In genomic region chr7:132803336-132803735, GRCm38 (mm10) we compare ENCODE assay signal across 10 mouse cellular contexts. TPM values are rescaled to one million over a fixed set of nuclear protein-coding genes. Genes with fewer than 3 reads are reported as not detected.
DNase-seq lines count a peak whose midpoint lies in the region; ATAC-seq and TF ChIP-seq lines count a peak whose summit lies in the region.
"Had no signal": no experiment of that assay in that cellular context is flagged by ENCODE, and none has a peak within 500 bp of the region (broad histone marks: within the 10 kb centered on the region; RNA-seq: fewer than 3 reads in every experiment).

No protein-coding gene starts in this region.

- H3K27me3 ChIP-seq in heart, embryonic 11.5 days (ENCODE audit: control insufficient read depth, insufficient read depth, low read length) = no peaks in the 10 kb centered on the region
- no peaks in the 10 kb centered on the region for H3K27me3 ChIP-seq in cerebellum, adult 2 months (ENCODE audit: control insufficient read depth, insufficient read depth, low read length)
- H3K27me3 ChIP-seq in liver, embryonic 14.5 days (ENCODE audit: control insufficient read depth, insufficient read depth, low read length) = no peaks in the 10 kb centered on the region
- H3K27me3 ChIP-seq: embryonic facial prominence, embryonic 15.5 days; hindbrain, embryonic 15.5 days had no signal

- no peak for DNase-seq in heart, postnatal 4 days
- peak in 1 of 2 experiments; percentile 42 for DNase-seq in cerebellum, adult 2 months
- no peak for DNase-seq in liver, embryonic 14.5 days (ENCODE audit: low read depth in 3 of 3, low spot score in 3 of 3)
- no peak for DNase-seq in B cell, adult 2 months
- DNase-seq: lung, postnatal 14 days had no signal

- no peak for TF ChIP-seq CTCF in bone marrow, adult 2 months (IDR thresholded peaks at IDR 0.05; ENCODE audit: control insufficient read depth, insufficient read depth, low read length)
- TF ChIP-seq CTCF in cerebellum, adult 2 months (IDR thresholded peaks at IDR 0.05; ENCODE audit: borderline replicate concordance, insufficient read depth, low read depth, low read length) = no peak
- TF ChIP-seq CTCF in liver, embryonic 14.5 days (IDR thresholded peaks at IDR 0.05; ENCODE audit: low read depth) = no peak

- no peaks in the 10 kb centered on the region for H3K36me3 ChIP-seq in heart, embryonic 11.5 days (ENCODE audit: control insufficient read depth, insufficient read depth, low read length)
- no peaks in the 10 kb centered on the region for H3K36me3 ChIP-seq in liver, embryonic 14.5 days (replicated peaks; ENCODE audit: control insufficient read depth, insufficient read depth, low read depth)
- H3K36me3 ChIP-seq: embryonic facial prominence, embryonic 15.5 days; hindbrain, embryonic 15.5 days had no signal

- no peak overlapping the region for H3K9ac ChIP-seq in heart, embryonic 11.5 days (ENCODE audit: low read depth, low read length)
- 0 out of 2 replicates have a peak overlapping the region, but pooled peaks have one; percentile 5 for H3K9ac ChIP-seq in liver, embryonic 14.5 days (replicated peaks)
- H3K9ac ChIP-seq: embryonic facial prominence, embryonic 15.5 days; hindbrain, embryonic 15.5 days had no signal

- 60% methylated on average over 2 of the region's 2 CpGs for WGBS in heart, embryonic 11.5 days (ENCODE audit: insufficient replicate concordance)
- whole genome bisulfite sequencing in bone marrow, adult 2 months = 73% methylated on average over 2 of the region's 2 CpGs
- WGBS in cerebellum, adult 2 months = 49% methylated on average over 2 of the region's 2 CpGs
- 74% methylated on average over 2 of the region's 2 CpGs for WGBS in liver, embryonic 14.5 days (ENCODE audit: insufficient replicate concordance)

- no peaks in the 10 kb centered on the region for H3K9me3 ChIP-seq in heart, embryonic 11.5 days (replicated peaks; ENCODE audit: control insufficient read depth, low read length)
- no peaks in the 10 kb centered on the region for H3K9me3 ChIP-seq in liver, embryonic 14.5 days (ENCODE audit: control insufficient read depth, low read length)
- H3K9me3 ChIP-seq: embryonic facial prominence, embryonic 15.5 days; hindbrain, embryonic 15.5 days had no signal

- no peak for TF ChIP-seq EP300 in liver, embryonic 14.5 days (IDR thresholded peaks at IDR 0.05; ENCODE audit: low read depth)

- no peak overlapping the region for H3K4me3 ChIP-seq in heart, embryonic 11.5 days (ENCODE audit: low read depth, low read length)
- H3K4me3 ChIP-seq in bone marrow, adult 2 months (replicated peaks; ENCODE audit: control insufficient read depth, low read depth, low read length) = no peak overlapping the region
- no peak overlapping the region for H3K4me3 ChIP-seq in cerebellum, adult 2 months (replicated peaks; ENCODE audit: insufficient read depth, low read depth, low read length)
- H3K4me3 ChIP-seq in liver, embryonic 14.5 days (ENCODE audit: insufficient read depth in 1 of 2, low read depth in 2 of 2, low read length in 2 of 2) = no peak overlapping the region
- H3K4me3 ChIP-seq: embryonic facial prominence, embryonic 15.5 days; hindbrain, embryonic 15.5 days had no signal

- peak overlapping the region; percentile 74 for H3K27ac ChIP-seq in heart, embryonic 11.5 days (ENCODE audit: low read depth, low read length)
- 0 out of 2 replicates have a peak overlapping the region, but pooled peaks have one; percentile 4 for H3K27ac ChIP-seq in bone marrow, adult 2 months (ENCODE audit: control insufficient read depth, insufficient read depth, low read depth, low read length, poor library complexity)
- H3K27ac ChIP-seq in cerebellum, adult 2 months (ENCODE audit: insufficient read depth, low read length) = peak overlapping the region; percentile 89
- no peak overlapping the region; the same call in 1 of the 2 replicates for H3K27ac ChIP-seq in liver, embryonic 14.5 days
- H3K27ac ChIP-seq: embryonic facial prominence, embryonic 15.5 days; hindbrain, embryonic 15.5 days had no signal

- H3K4me2 ChIP-seq in heart, embryonic 11.5 days = no peak overlapping the region
- H3K4me2 ChIP-seq in liver, embryonic 14.5 days (ENCODE audit: low read depth) = no peak overlapping the region
- H3K4me2 ChIP-seq: embryonic facial prominence, embryonic 15.5 days; hindbrain, embryonic 15.5 days had no signal

- no peak for TF ChIP-seq POLR2A in bone marrow, adult 2 months (IDR thresholded peaks at IDR 0.05; ENCODE audit: borderline replicate concordance, control insufficient read depth, low read depth, low read length)
- TF ChIP-seq POLR2A in cerebellum, adult 2 months (IDR thresholded peaks at IDR 0.05; ENCODE audit: borderline replicate concordance, insufficient read depth, low read length) = no peak

- ATAC-seq in heart, embryonic 11.5 days (replicated peaks; ENCODE audit: insufficient number of reproducible peaks, low FRiP score, low TSS enrichment) = no peak
- no peak for ATAC-seq in liver, embryonic 14.5 days (ENCODE audit: insufficient read depth)
- no peak for ATAC-seq in megakaryocyte-erythroid progenitor cell, adult 5-6 weeks (replicated peaks; ENCODE audit: low FRiP score, low TSS enrichment, poor library complexity, severe bottlenecking)

- peaks cover 77% of the 10 kb centered on the region for H3K4me1 ChIP-seq in heart, embryonic 11.5 days (ENCODE audit: control insufficient read depth, insufficient read depth, low read length)
- H3K4me1 ChIP-seq in bone marrow, adult 2 months (ENCODE audit: control insufficient read depth, insufficient read depth, low read length) = peaks cover 10% of the 10 kb centered on the region; the same call in 1 of the 2 replicates
- peaks cover 88% of the 10 kb centered on the region for H3K4me1 ChIP-seq in cerebellum, adult 2 months (ENCODE audit: control insufficient read depth, insufficient read depth, low read length)
- H3K4me1 ChIP-seq in liver, embryonic 14.5 days (replicated peaks; ENCODE audit: control insufficient read depth in 2 of 2, insufficient read depth in 2 of 2, low read length in 1 of 2) = peaks cover 24 to 40% of the 10 kb centered on the region in 2 experiments

RNA-seq across cellular contexts. Expression of gene Fam53b, which starts 10.3 kb away (rescaled TPM):
- polyA plus RNA-seq in heart, embryonic 11.5 days (2014; fragmentation: Nextera tagmentation; extraction: Ambion mirVana) = 11.9 and 14.5 TPM in 2 replicates
- 10 to 100 TPM; 29.6 to 38.3 TPM for total RNA-seq in heart, postnatal 4 days (2021)
- polyA plus RNA-seq in bone marrow, adult 2 months (2011; ENCODE audit: insufficient read depth, insufficient read length, low replicate concordance, missing spikeins) = 43.2 and 51.4 TPM in 2 replicates
- polyA plus RNA-seq in cerebellum, adult 2 months (2012; rRNA removed) = 37.3 and 37.8 TPM in 2 replicates
- polyA plus RNA-seq in liver, embryonic 14.5 days (2012; rRNA removed) = 12.9 and 14.7 TPM in 2 replicates
- polyA plus RNA-seq in liver, embryonic 14.5 days (2014; fragmentation: Nextera tagmentation; extraction: Ambion mirVana) = 20.0 and 22.2 TPM in 2 replicates
- 47.0 and 61.6 TPM in 2 replicates for total RNA-seq in megakaryocyte-erythroid progenitor cell, adult 5-6 weeks (2014; fragmentation: Nextera tagmentation)
- 11.5 and 21.2 TPM in 2 replicates for total RNA-seq in megakaryocyte-erythroid progenitor cell, adult 5-6 weeks (2017)

RNA-seq across cellular contexts. Expression of gene Eef1akmt2, which starts 49.1 kb away (rescaled TPM):
- polyA plus RNA-seq in heart, embryonic 11.5 days (2014; fragmentation: Nextera tagmentation; extraction: Ambion mirVana) = 43.7 and 44.4 TPM in 2 replicates
- 10 to 100 TPM; 17.3 to 19.7 TPM for total RNA-seq in heart, postnatal 4 days (2021)
- polyA plus RNA-seq in bone marrow, adult 2 months (2011; ENCODE audit: insufficient read depth, insufficient read length, low replicate concordance, missing spikeins) = 12.6 and 17.8 TPM in 2 replicates
- polyA plus RNA-seq in cerebellum, adult 2 months (2012; rRNA removed) = 44.7 and 46.3 TPM in 2 replicates
- 5.1 and 13.1 TPM in 2 replicates for polyA plus RNA-seq in liver, embryonic 14.5 days (2012; rRNA removed)
- 19.0 and 20.8 TPM in 2 replicates for polyA plus RNA-seq in liver, embryonic 14.5 days (2014; fragmentation: Nextera tagmentation; extraction: Ambion mirVana)
- 23.3 and 40.6 TPM in 2 replicates for total RNA-seq in megakaryocyte-erythroid progenitor cell, adult 5-6 weeks (2014; fragmentation: Nextera tagmentation)
- 31.8 and 80.4 TPM in 2 replicates for total RNA-seq in megakaryocyte-erythroid progenitor cell, adult 5-6 weeks (2017)

RNA-seq across cellular contexts. Expression of gene Abraxas2, which starts 55.7 kb away (rescaled TPM):
- polyA plus RNA-seq in heart, embryonic 11.5 days (2014; fragmentation: Nextera tagmentation; extraction: Ambion mirVana) = 31.5 and 35.2 TPM in 2 replicates
- 10 to 100 TPM; 24.5 to 24.7 TPM for total RNA-seq in heart, postnatal 4 days (2021)
- 8.4 and 20.1 TPM in 2 replicates for polyA plus RNA-seq in bone marrow, adult 2 months (2011; ENCODE audit: insufficient read depth, insufficient read length, low replicate concordance, missing spikeins)
- 28.8 and 28.9 TPM in 2 replicates for polyA plus RNA-seq in cerebellum, adult 2 months (2012; rRNA removed)
- 5.0 and 7.4 TPM in 2 replicates for polyA plus RNA-seq in liver, embryonic 14.5 days (2012; rRNA removed)
- 10.7 and 11.7 TPM in 2 replicates for polyA plus RNA-seq in liver, embryonic 14.5 days (2014; fragmentation: Nextera tagmentation; extraction: Ambion mirVana)
- total RNA-seq in megakaryocyte-erythroid progenitor cell, adult 5-6 weeks (2014; fragmentation: Nextera tagmentation) = 26.6 and 38.7 TPM in 2 replicates
- total RNA-seq in megakaryocyte-erythroid progenitor cell, adult 5-6 weeks (2017) = 24.3 and 35.7 TPM in 2 replicates
